Mouse (Mus musculus): ENCODE results near the gene Sry. TPM values are rescaled to one million over a fixed set of nuclear protein-coding genes. Genes with fewer than 3 reads are reported as not detected.

Gene Sry
- not detected for total RNA-seq (2023)

GRCm38 (mm10) chrY:2663558-2663957, at the start of gene Sry:
TSS of gene Sry (minus strand) at chrY:2663658.

Other genes starting within 250 kb of the Sry start
- not detected for gene H2al2c, start 64.6 kb downstream of the Sry start, total RNA-seq (2023)
- gene H2al2b, start 57.0 kb upstream of the Sry start, total RNA-seq (2023): not detected
- gene Gm4064, start 132.5 kb upstream of the Sry start, total RNA-seq (2023): not detected
- gene Rbmy, start 167.0 kb upstream of the Sry start, total RNA-seq (2023): not detected
- gene Gm10256, start 167.0 kb upstream of the Sry start, total RNA-seq (2023): not detected
- not detected for gene Gm10352, start 237.3 kb upstream of the Sry start, total RNA-seq (2023)

All from monocyte, adult 59 days (primary cell).